Mouse (Mus musculus) cerebellum, adult 2 months (tissue): ENCODE measurements around the gene Bhlhe23.
A peak's percentile ranks its signal among the peaks of the same experiment; 100 is the strongest.

Source experiments
- CTCF ChIP-seq: fragments of 200-500 bp; IDR thresholded peaks from 2 replicates; pipeline ENCODE4 v1.5.1; 2011; ENCODE audit warnings: low read depth, mild to moderate bottlenecking, control low read depth, low read length, moderate library complexity, borderline replicate concordance; ENCODE audit not compliant: insufficient read depth
- POLR2A ChIP-seq: fragments of 200-500 bp; IDR thresholded peaks from 2 replicates; pipeline ENCODE4 v1.6.1; 2011; ENCODE audit warnings: low read length, control low read depth, borderline replicate concordance; ENCODE audit not compliant: insufficient read depth

DNA sequence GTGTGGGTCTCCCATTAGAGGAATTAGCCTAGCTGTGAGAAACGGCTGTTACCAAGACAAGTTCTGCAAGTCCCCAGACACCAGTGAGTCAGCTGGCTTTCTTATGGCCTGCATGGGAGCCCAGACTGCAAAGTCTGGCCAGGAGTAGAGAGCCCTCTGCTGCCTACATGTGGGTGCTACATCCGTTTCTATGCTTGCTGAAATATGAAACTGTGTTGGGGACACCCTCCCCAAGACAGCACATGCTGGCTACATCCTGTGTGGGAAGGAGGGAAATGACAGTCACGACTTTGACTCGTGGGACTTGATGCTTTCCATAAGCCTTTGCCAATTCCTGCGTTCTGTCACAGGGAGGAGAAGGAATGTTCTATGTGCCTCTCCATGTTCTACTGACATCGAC, 45.8 kb upstream of the Bhlhe23 start:
- peak; percentile 82 for TF ChIP-seq CTCF
- TF ChIP-seq POLR2A = no peak
